Mouse (Mus musculus) heart, embryonic 13.5 days (tissue): Measurements from ENCODE around the gene Vgf. TPM values are rescaled to one million over a fixed set of nuclear protein-coding genes. Genes with fewer than 3 reads are reported as not detected.

Experiments
- ATAC-seq: fragments of 200-750 bp; cut with Nextera tagmentation; 2 replicates; pipeline ENCODE4 v1.8.0; 2017; ENCODE audit warnings: moderate TSS enrichment; ENCODE audit not compliant: insufficient number of reproducible peaks, low FRiP score, low TSS enrichment; ENCODE audit errors: extremely low read depth
- H3K27ac ChIP-seq: fragments of 300-500 bp; sonication (generic); replicated peaks from 2 replicates; pipeline ENCODE4 v1.5.1; 2015; ENCODE audit warnings: moderate library complexity, mild to moderate bottlenecking, inconsistent platforms
- H3K27me3 ChIP-seq: fragments of 300-500 bp; sonication (generic); replicated peaks from 2 replicates; pipeline ENCODE4 v1.6.1; 2015; ENCODE audit warnings: mild to moderate bottlenecking, inconsistent platforms
- H3K36me3 ChIP-seq: fragments of 300-500 bp; sonication (generic); 2 replicates; pipeline ENCODE4 v1.6.1; 2015; ENCODE audit warnings: mild to moderate bottlenecking, inconsistent platforms
- H3K4me1 ChIP-seq: fragments of 300-500 bp; sonication (generic); 2 replicates; pipeline ENCODE4 v1.6.1; 2015; ENCODE audit warnings: inconsistent platforms
- H3K4me2 ChIP-seq: fragments of 300-500 bp; sonication (generic); 2 replicates; pipeline ENCODE4 v1.6.1; 2015; ENCODE audit warnings: inconsistent platforms, mild to moderate bottlenecking, moderate library complexity
- H3K4me3 ChIP-seq: fragments of 300-500 bp; sonication (generic); 2 replicates; pipeline ENCODE4 v1.5.1; 2015; ENCODE audit warnings: moderate library complexity, mild to moderate bottlenecking, inconsistent platforms
- H3K9ac ChIP-seq: fragments of 300-500 bp; sonication (generic); 2 replicates; pipeline ENCODE4 v1.6.1; 2015; ENCODE audit warnings: inconsistent platforms, mild to moderate bottlenecking, moderate library complexity
- H3K9me3 ChIP-seq: fragments of 300-500 bp; sonication (generic); 2 replicates; pipeline ENCODE4 v1.6.1; 2016; ENCODE audit warnings: inconsistent platforms
- WGBS: fragments of 180-500 bp; shearing (Covaris S2); methylation state at CpG from one replicate; pipeline ENCODE4 v1.1.7; 2015; ENCODE audit warnings: mixed read lengths; 5-methylcytosine and 5-hydroxymethylcytosine counted together
- polyA plus RNA-seq: library from polyadenylated mRNA; unstranded; fragments of >200 nt; fragmentation: Nextera tagmentation; extraction: Ambion mirVana; gene quantifications from 2 replicates; pipeline ENCODE4 v1.2.1, GENCODE M21; 2015

Gene Vgf
- 0.11 and 0.16 TPM in 2 replicates for polyA plus RNA-seq

DNA sequence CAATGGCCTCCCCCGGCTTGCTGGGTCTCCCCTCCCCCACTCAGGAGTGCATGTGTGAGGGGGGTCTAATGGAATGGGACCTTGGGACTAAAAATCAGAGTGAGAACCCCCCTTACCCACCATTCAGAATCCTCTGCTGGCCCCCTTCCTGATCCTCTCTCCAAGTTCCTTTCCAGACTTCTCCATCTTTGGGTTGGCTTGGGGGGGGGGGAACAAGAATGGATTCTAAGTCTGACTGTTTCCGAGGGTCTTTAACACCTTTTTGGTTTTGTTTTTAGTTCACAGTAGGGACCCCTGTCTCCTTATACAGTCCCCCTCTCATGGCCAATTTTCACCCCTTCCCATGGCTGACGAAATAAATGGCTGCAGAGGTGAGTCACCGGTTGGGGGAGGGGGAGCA, at the start of gene Vgf:
Vgf (plus strand) TSS at position 301 of the 400 bp plus-strand sequence.
- H3K4me2 ChIP-seq = peak within 1 kb of the TSS; percentile 26; the same call in 1 of the 2 replicates

DNA sequence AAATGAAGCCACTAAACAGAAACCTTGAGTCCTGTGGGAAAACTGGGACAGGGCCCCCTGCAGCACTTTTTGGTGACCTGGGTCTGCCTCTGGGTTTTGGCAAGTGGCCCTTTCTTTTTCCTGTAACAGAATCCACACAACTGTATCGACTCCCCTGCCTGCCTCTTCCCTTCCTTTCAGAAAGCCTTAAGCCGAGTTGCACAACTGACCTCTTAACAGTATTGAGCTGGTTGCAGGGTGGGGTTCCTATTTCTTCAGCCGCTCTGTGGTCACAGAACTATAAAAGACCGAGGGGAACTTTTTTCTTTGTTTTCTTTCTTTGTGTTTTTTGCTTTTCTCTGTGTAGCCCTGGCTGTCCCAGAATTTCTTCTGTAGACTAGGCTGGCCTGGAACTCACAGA, 48.4 kb upstream of the Vgf start:
- Histone ChIP-seq H3K4me1 (no peaks in the 10 kb centered on the region), H3K9ac (no peak overlapping the region), H3K4me2 (no peak overlapping the region), H3K36me3 (peaks cover 22% of the 10 kb centered on the region), H3K4me3 (no peak overlapping the region), H3K9me3 (no peaks in the 10 kb centered on the region), H3K27me3 (no peaks in the 10 kb centered on the region), H3K27ac (no peak overlapping the region)
- no peak for ATAC-seq
- WGBS = 64% methylated on average over 4 of the region's 4 CpGs

More for the DNA sequence above, at the start of gene Vgf:
- Histone ChIP-seq H3K27me3 (peaks cover 87% of the 10 kb centered on the region), H3K9me3 (no peaks in the 10 kb centered on the region), H3K4me3 (no peak within 1 kb of the TSS), H3K36me3 (no peaks in the 10 kb centered on the region), H3K4me1 (peaks cover 18% of the 10 kb centered on the region), H3K27ac (no peak within 1 kb of the TSS), H3K9ac (no peak within 1 kb of the TSS)
- WGBS = 13% methylated on average over 4 of the region's 4 CpGs
- no peak for ATAC-seq

DNA sequence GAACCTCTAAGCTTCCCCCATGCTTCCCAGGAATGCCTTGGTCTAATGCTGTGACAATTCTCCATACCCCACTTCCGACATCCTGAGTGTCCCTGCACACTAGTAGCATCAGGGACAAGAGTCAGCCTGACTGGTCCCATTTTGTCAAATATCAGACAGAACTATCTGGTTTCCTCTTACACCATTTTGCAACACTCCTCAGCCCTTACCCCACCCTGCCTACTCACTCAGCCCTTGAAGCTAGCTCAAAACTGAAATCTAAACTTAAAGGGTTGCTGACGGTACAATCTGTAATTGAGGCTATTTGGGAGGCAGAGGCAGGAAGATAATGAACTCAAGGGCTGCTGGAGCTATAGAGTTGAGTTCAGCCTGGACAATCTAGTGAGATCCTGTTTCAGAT, 46.4 kb upstream of the Vgf start:
- Histone ChIP-seq H3K27me3 (no peaks in the 10 kb centered on the region), H3K9me3 (no peaks in the 10 kb centered on the region), H3K4me1 (no peaks in the 10 kb centered on the region), H3K4me3 (no peak overlapping the region), H3K36me3 (peaks cover 33% of the 10 kb centered on the region), H3K4me2 (no peak overlapping the region), H3K27ac (no peak overlapping the region), H3K9ac (no peak overlapping the region)
- 75% methylated on average over 2 of the region's 2 CpGs for WGBS
- ATAC-seq = no peak

DNA sequence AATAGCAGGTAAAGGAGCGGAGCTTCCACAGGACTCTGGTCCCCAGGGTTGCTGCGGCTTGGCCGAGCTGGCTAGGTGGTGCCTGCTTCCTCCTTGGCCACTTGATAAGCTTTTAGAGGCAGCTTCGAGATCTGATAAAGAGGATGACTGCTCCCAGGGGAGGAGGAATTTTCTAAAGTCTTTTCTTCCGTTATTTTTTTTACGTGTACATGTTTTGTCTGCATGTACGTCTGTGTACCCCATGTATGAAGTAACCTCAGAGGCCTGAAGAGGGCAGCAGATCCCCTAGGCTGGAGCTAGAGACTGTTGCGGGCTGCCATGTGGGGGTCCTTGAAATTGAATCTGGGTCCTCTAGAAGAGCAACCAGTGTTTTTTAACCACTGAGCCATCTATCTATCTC, 45.2 kb upstream of the Vgf start:
- Histone ChIP-seq H3K27me3 (no peaks in the 10 kb centered on the region), H3K27ac (no peak overlapping the region), H3K36me3 (peaks cover 34% of the 10 kb centered on the region), H3K9me3 (no peaks in the 10 kb centered on the region), H3K4me3 (no peak overlapping the region), H3K4me2 (no peak overlapping the region), H3K9ac (no peak overlapping the region), H3K4me1 (peaks cover 5% of the 10 kb centered on the region)
- 87% methylated on average over 8 of the region's 8 CpGs for WGBS
- ATAC-seq = no peak

DNA sequence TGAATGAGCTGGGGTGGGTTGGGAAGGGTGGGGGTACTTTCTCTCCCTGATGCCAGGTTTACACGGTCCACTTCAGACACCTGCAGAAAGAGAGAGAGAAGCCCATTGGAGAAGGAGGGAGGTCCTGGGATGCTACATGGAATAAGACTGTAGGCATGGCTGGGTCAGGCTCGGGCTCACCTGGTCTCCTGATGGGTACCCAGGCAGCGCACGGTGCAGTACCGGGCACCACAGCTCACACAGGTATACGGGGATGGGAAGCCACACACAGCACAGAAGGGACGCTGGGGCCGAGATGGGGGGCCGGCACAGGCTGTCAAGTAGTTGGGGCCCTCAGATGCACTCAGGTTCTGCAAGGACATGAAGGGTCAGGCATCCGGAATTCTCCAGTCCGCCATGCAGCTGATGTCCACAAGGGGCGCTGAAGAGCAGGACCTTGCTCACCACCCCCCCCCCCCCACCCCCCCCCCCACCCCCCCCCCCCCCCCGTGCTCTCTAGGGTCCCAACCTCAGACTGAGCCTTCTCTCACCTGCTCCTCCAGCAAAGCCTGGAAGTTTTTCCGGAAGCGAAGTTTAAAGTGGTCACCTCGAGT, 43.8 kb upstream of the Vgf start:
- no peak overlapping the region for H3K4me2 ChIP-seq
- H3K9ac ChIP-seq = no peak overlapping the region
- H3K36me3 ChIP-seq = peaks cover 34% of the 10 kb centered on the region
- peaks cover 9% of the 10 kb centered on the region for H3K4me1 ChIP-seq
- no peak overlapping the region for H3K4me3 ChIP-seq
- H3K27ac ChIP-seq = no peak overlapping the region
- H3K27me3 ChIP-seq = no peaks in the 10 kb centered on the region
- WGBS = 46% methylated on average over 15 of the region's 16 CpGs
- H3K9me3 ChIP-seq = no peaks in the 10 kb centered on the region
- ATAC-seq = no peak

- no peaks in the 10 kb centered on the region for H3K9me3 ChIP-seq
- H3K9ac ChIP-seq = no peak overlapping the region
- WGBS = 44% methylated on average over 14 of the region's 14 CpGs
- H3K27me3 ChIP-seq = no peaks in the 10 kb centered on the region
- H3K4me3 ChIP-seq = no peak overlapping the region
- ATAC-seq = no peak
- H3K36me3 ChIP-seq = peaks cover 46% of the 10 kb centered on the region
- H3K27ac ChIP-seq = no peak overlapping the region
- no peak overlapping the region for H3K4me2 ChIP-seq
- peaks cover 19% of the 10 kb centered on the region for H3K4me1 ChIP-seq
These were observed 41.4 kb upstream of the Vgf start for GRCm38 (mm10) chr5:136984828-136985227.

GRCm38 (mm10) chr5:136986695-136987137, 39.5 kb upstream of the Vgf start, which contains the start of gene Plod3:
Gene Plod3 (plus strand): TSS chr5:136987019.
- no peaks in the 10 kb centered on the region for H3K9me3 ChIP-seq
- no peaks in the 10 kb centered on the region for H3K27me3 ChIP-seq
- peaks cover 50% of the 10 kb centered on the region for H3K36me3 ChIP-seq
- H3K27ac ChIP-seq = peak within 1 kb of the TSS; percentile 90
- peaks cover 19% of the 10 kb centered on the region for H3K4me1 ChIP-seq
- ATAC-seq = peak; percentile 85
- peak within 1 kb of the TSS; percentile 96 for H3K9ac ChIP-seq
- peak within 1 kb of the TSS; percentile 82 for H3K4me3 ChIP-seq
- WGBS = 0% methylated on average over 26 of the region's 26 CpGs
- peak within 1 kb of the TSS; percentile 87 for H3K4me2 ChIP-seq

- peaks cover 19% of the 10 kb centered on the region for H3K4me1 ChIP-seq
- peak overlapping the region; percentile 82 for H3K4me3 ChIP-seq
- H3K4me2 ChIP-seq = peak overlapping the region; percentile 87
- ATAC-seq = peak; percentile 43
- H3K9me3 ChIP-seq = no peaks in the 10 kb centered on the region
- peak overlapping the region; percentile 90 for H3K27ac ChIP-seq
- H3K9ac ChIP-seq = peak overlapping the region; percentile 96
- no peaks in the 10 kb centered on the region for H3K27me3 ChIP-seq
- WGBS = under 1% methylated on average over 67 of the region's 67 CpGs
- H3K36me3 ChIP-seq = peaks cover 50% of the 10 kb centered on the region
These were observed 38.9 kb upstream of the Vgf start for GRCm38 (mm10) chr5:136987138-136987933.

- no peaks in the 10 kb centered on the region for H3K9me3 ChIP-seq
- H3K27me3 ChIP-seq = no peaks in the 10 kb centered on the region
- no peak for ATAC-seq
- 5% methylated on average over 12 of the region's 12 CpGs for WGBS
- H3K4me2 ChIP-seq = peak within 1 kb of the TSS; percentile 87
- H3K36me3 ChIP-seq = peaks cover 54% of the 10 kb centered on the region
- H3K9ac ChIP-seq = peak within 1 kb of the TSS; percentile 96
- H3K4me3 ChIP-seq = peak within 1 kb of the TSS; percentile 82
- peak within 1 kb of the TSS; percentile 90 for H3K27ac ChIP-seq
- peaks cover 19% of the 10 kb centered on the region for H3K4me1 ChIP-seq
These were observed 38.3 kb upstream of the Vgf start, which contains the start of gene Znhit1 for GRCm38 (mm10) chr5:136987934-136988271. Gene Znhit1 (minus strand): TSS chr5:136988021.

DNA sequence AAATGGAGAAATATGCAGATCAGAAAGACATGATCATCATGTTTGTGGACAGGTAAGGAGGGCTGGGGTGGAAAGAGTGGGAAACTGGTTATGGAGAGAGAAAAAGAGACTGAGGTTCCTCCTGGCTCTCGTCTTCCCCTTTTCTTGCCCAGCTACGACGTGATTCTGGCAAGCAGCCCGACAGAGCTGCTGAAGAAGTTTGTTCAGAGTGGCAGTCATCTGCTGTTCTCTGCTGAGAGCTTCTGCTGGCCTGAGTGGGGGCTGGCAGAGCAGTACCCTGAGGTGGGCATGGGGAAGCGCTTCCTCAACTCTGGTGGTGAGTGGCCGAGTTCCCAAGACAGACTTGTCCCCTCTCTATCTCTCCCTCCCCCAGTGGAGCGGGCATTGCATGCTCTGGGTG, 37.8 kb upstream of the Vgf start:
- Histone ChIP-seq H3K9me3 (no peaks in the 10 kb centered on the region), H3K27me3 (no peaks in the 10 kb centered on the region), H3K4me1 (peaks cover 19% of the 10 kb centered on the region), H3K4me3 (peak overlapping the region; percentile 82), H3K36me3 (peaks cover 59% of the 10 kb centered on the region), H3K4me2 (peak overlapping the region; percentile 87), H3K27ac (no peak overlapping the region), H3K9ac (peak overlapping the region; percentile 96)
- WGBS = 51% methylated on average over 7 of the region's 7 CpGs
- ATAC-seq = no peak

GRCm38 (mm10) chr5:136989801-136990200, 36.4 kb upstream of the Vgf start:
- no peak overlapping the region for H3K9ac ChIP-seq
- H3K27ac ChIP-seq = no peak overlapping the region
- H3K4me1 ChIP-seq = peaks cover 19% of the 10 kb centered on the region
- WGBS = 88% methylated on average over 6 of the region's 6 CpGs
- H3K27me3 ChIP-seq = no peaks in the 10 kb centered on the region
- H3K36me3 ChIP-seq = peaks cover 63% of the 10 kb centered on the region
- no peaks in the 10 kb centered on the region for H3K9me3 ChIP-seq
- H3K4me3 ChIP-seq = no peak overlapping the region
- H3K4me2 ChIP-seq = no peak overlapping the region
- no peak for ATAC-seq
